Comparison of ENCODE assay signal across 16 mouse cellular contexts in the genomic region with DNA sequence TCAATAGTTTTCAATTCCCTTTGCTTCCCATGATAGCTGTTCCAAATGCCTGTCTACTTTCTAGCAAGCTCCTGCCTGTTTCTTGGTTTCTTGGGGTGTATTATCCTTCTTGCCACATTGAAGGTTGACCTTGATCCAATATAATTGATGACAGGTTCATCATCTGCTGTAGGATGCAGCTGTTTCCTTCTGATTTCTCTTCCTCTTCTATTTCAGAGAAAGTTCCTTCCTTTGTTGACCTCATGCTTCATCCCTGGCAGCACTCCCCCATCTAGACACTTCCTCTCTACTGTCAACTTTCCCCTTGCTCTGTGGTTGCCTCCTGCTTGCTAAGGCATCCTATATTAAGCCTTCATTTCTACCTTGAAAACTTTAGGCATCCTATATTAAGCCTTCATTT.
A peak's percentile ranks its signal among the peaks of the same experiment; 100 is the strongest.
DNase-seq lines count a peak whose midpoint lies in the region; ATAC-seq and TF ChIP-seq lines count a peak whose summit lies in the region.
"Had no signal": no experiment of that assay in that cellular context is flagged by ENCODE, and none has a peak within 500 bp of the region (broad histone marks: within the 10 kb centered on the region; RNA-seq: fewer than 3 reads in every experiment).

No protein-coding gene starts in this region.

- intact Hi-C loops in heart, postnatal 25 days (cut with DNase I), result no loop called here

- H3K9ac ChIP-seq in heart, postnatal 0 days (replicated peaks; ENCODE audit: low read depth, low read length), result no peak overlapping the region
- no peak overlapping the region for H3K9ac ChIP-seq in lung, embryonic 16.5 days (ENCODE audit: low read length)
- H3K9ac ChIP-seq in liver, embryonic 14.5 days (replicated peaks), result no peak overlapping the region
- no peak overlapping the region for H3K9ac ChIP-seq in midbrain, postnatal 0 days (replicated peaks; ENCODE audit: low read length, poor library complexity, severe bottlenecking)
- H3K9ac ChIP-seq: embryonic facial prominence, embryonic 15.5 days; forebrain, embryonic 12.5 days; hindbrain, embryonic 14.5 days; neural tube, embryonic 12.5 days had no signal

- no peak for ATAC-seq in heart, postnatal 0 days (ENCODE audit: insufficient read depth, low read depth)
- ATAC-seq in lung, embryonic 16.5 days (ENCODE audit: low read depth), result peak; percentile 66; the same call in 1 of the 2 replicates
- peak; percentile 26; the same call in 1 of the 2 replicates for ATAC-seq in liver, embryonic 14.5 days (ENCODE audit: insufficient read depth)
- no peak for ATAC-seq in midbrain, postnatal 0 days (ENCODE audit: low FRiP score)
- ATAC-seq: midbrain, embryonic 16.5 days had no signal

- DNase-seq in heart, postnatal 0 days (ENCODE audit: low spot score), result peak; percentile 26
- DNase-seq in heart, postnatal 25 days (ENCODE audit: low spot score), result no peak
- no peak for DNase-seq in lung, postnatal 4 days
- no peak for DNase-seq in liver, embryonic 14.5 days (ENCODE audit: low read depth in 3 of 3, low spot score in 3 of 3)
- no peak for DNase-seq in cerebellum, adult 18-20 months
- no peak for DNase-seq in midbrain, postnatal 0 days (ENCODE audit: low spot score)
- DNase-seq: gastrocnemius, adult 2 months; layer of hippocampus, postnatal 36 days; thymus, postnatal 36 days had no signal

- H3K4me2 ChIP-seq in heart, postnatal 0 days (ENCODE audit: low read depth, low read length), result no peak overlapping the region
- no peak overlapping the region for H3K4me2 ChIP-seq in lung, embryonic 16.5 days (ENCODE audit: low read depth, low read length)
- H3K4me2 ChIP-seq in liver, embryonic 14.5 days (ENCODE audit: low read depth), result no peak overlapping the region
- H3K4me2 ChIP-seq in midbrain, postnatal 0 days (ENCODE audit: low read depth, low read length, poor library complexity, severe bottlenecking), result no peak overlapping the region
- H3K4me2 ChIP-seq: embryonic facial prominence, embryonic 15.5 days; forebrain, embryonic 12.5 days; hindbrain, embryonic 14.5 days; neural tube, embryonic 12.5 days had no signal

- H3K4me3 ChIP-seq in heart, postnatal 0 days (ENCODE audit: low read depth, low read length), result no peak overlapping the region
- H3K4me3 ChIP-seq in lung, embryonic 16.5 days (ENCODE audit: low read length), result no peak overlapping the region
- no peak overlapping the region for H3K4me3 ChIP-seq in liver, embryonic 14.5 days (ENCODE audit: insufficient read depth in 1 of 2, low read depth in 2 of 2, low read length in 2 of 2)
- no peak overlapping the region for H3K4me3 ChIP-seq in midbrain, postnatal 0 days (ENCODE audit: low read depth, low read length)
- H3K4me3 ChIP-seq: embryonic facial prominence, embryonic 15.5 days; forebrain, embryonic 12.5 days; gastrocnemius, adult 2 months; heart, adult 2 months; neural tube, embryonic 12.5 days had no signal

- H3K4me1 ChIP-seq in heart, postnatal 0 days (ENCODE audit: control insufficient read depth, insufficient read depth), result no peaks in the 10 kb centered on the region
- H3K4me1 ChIP-seq in lung, embryonic 16.5 days (replicated peaks; ENCODE audit: control insufficient read depth, insufficient read depth, low read length), result no peaks in the 10 kb centered on the region
- H3K4me1 ChIP-seq in liver, embryonic 14.5 days (replicated peaks; ENCODE audit: control insufficient read depth in 2 of 2, insufficient read depth in 2 of 2, low read length in 1 of 2), result no peaks in the 10 kb centered on the region
- no peaks in the 10 kb centered on the region for H3K4me1 ChIP-seq in midbrain, postnatal 0 days (ENCODE audit: insufficient read depth, low read length)
- H3K4me1 ChIP-seq: embryonic facial prominence, embryonic 15.5 days; forebrain, embryonic 12.5 days; neural tube, embryonic 12.5 days had no signal

- H3K27me3 ChIP-seq in heart, postnatal 0 days (ENCODE audit: control insufficient read depth, insufficient read depth, low read length), result no peaks in the 10 kb centered on the region
- H3K27me3 ChIP-seq in lung, embryonic 16.5 days (ENCODE audit: control insufficient read depth, insufficient read depth, low read depth, low read length), result no peaks in the 10 kb centered on the region
- no peaks in the 10 kb centered on the region for H3K27me3 ChIP-seq in liver, embryonic 14.5 days (ENCODE audit: control insufficient read depth, insufficient read depth, low read length)
- H3K27me3 ChIP-seq in midbrain, postnatal 0 days (ENCODE audit: insufficient read depth, low read length), result no peaks in the 10 kb centered on the region
- H3K27me3 ChIP-seq: embryonic facial prominence, embryonic 15.5 days; forebrain, embryonic 12.5 days; neural tube, embryonic 12.5 days had no signal

- H3K27ac ChIP-seq in heart, postnatal 0 days (ENCODE audit: low read depth), result no peak overlapping the region
- H3K27ac ChIP-seq in lung, embryonic 16.5 days (ENCODE audit: low read length), result 0 out of 2 replicates have a peak overlapping the region, but pooled peaks have one; percentile 2
- H3K27ac ChIP-seq in liver, embryonic 14.5 days, result no peak overlapping the region
- H3K27ac ChIP-seq in midbrain, postnatal 0 days (ENCODE audit: low read depth, low read length), result no peak overlapping the region
- H3K27ac ChIP-seq: embryonic facial prominence, embryonic 15.5 days; forebrain, embryonic 12.5 days; gastrocnemius, adult 2 months; heart, adult 2 months; hindbrain, embryonic 14.5 days; neural tube, embryonic 12.5 days had no signal

- H3K36me3 ChIP-seq in heart, postnatal 0 days (replicated peaks; ENCODE audit: control insufficient read depth, insufficient read depth, low read length), result no peaks in the 10 kb centered on the region
- no peaks in the 10 kb centered on the region for H3K36me3 ChIP-seq in lung, embryonic 16.5 days (ENCODE audit: control insufficient read depth, insufficient read depth, low read length)
- no peaks in the 10 kb centered on the region for H3K36me3 ChIP-seq in liver, embryonic 14.5 days (replicated peaks; ENCODE audit: control insufficient read depth, insufficient read depth, low read depth)
- no peaks in the 10 kb centered on the region for H3K36me3 ChIP-seq in midbrain, postnatal 0 days (ENCODE audit: insufficient read depth, low read length)
- H3K36me3 ChIP-seq: embryonic facial prominence, embryonic 15.5 days; forebrain, embryonic 12.5 days; neural tube, embryonic 12.5 days had no signal

- no peak for TF ChIP-seq CTCF in heart, postnatal 0 days (IDR thresholded peaks at IDR 0.05; ENCODE audit: low read depth)
- no peak for TF ChIP-seq CTCF in liver, embryonic 14.5 days (IDR thresholded peaks at IDR 0.05; ENCODE audit: low read depth)
- no peak for TF ChIP-seq CTCF in midbrain, postnatal 0 days (IDR thresholded peaks at IDR 0.05)

- H3K9me3 ChIP-seq in heart, postnatal 0 days (replicated peaks; ENCODE audit: control insufficient read depth, low read length), result no peaks in the 10 kb centered on the region
- no peaks in the 10 kb centered on the region for H3K9me3 ChIP-seq in lung, embryonic 16.5 days (ENCODE audit: control insufficient read depth, low read length)
- H3K9me3 ChIP-seq in liver, embryonic 14.5 days (ENCODE audit: control insufficient read depth, low read length), result no peaks in the 10 kb centered on the region
- H3K9me3 ChIP-seq in midbrain, postnatal 0 days (ENCODE audit: low read length), result no peaks in the 10 kb centered on the region
- H3K9me3 ChIP-seq: embryonic facial prominence, embryonic 15.5 days; forebrain, embryonic 12.5 days; neural tube, embryonic 12.5 days had no signal

- TF ChIP-seq EP300 in heart, postnatal 0 days (IDR thresholded peaks at IDR 0.05; ENCODE audit: low read depth), result peak; percentile 56; the same call in 1 of the 2 replicates
- no peak for TF ChIP-seq EP300 in liver, embryonic 14.5 days (IDR thresholded peaks at IDR 0.05; ENCODE audit: low read depth)

Comparison
In these comparisons a context has a peak if more than half of its experiments do, and no peak if none do; other contexts are left out.
1. ATAC-seq: peak in lung, embryonic 16.5 days (single experiment) and liver, embryonic 14.5 days (single experiment); none in heart, postnatal 0 days (single experiment) and midbrain, postnatal 0 days (single experiment).